Mouse (Mus musculus) gastrocnemius, postnatal 25 days (tissue): ENCODE data around the gene Rps6kc1. TPM values are rescaled to one million over a fixed set of nuclear protein-coding genes. Genes with fewer than 3 reads are reported as not detected.
A peak's percentile ranks its signal among the peaks of the same experiment; 100 is the strongest.
"Not testable (repeated sequence)": the region's sequence is repeated elsewhere in the genome, so short reads cannot be mapped to it uniquely, and the experiment has no call there.

Experiments used
- DNase-seq: peaks from one replicate; pipeline ENCODE4 v3.0.0; 2022
- long read RNA-seq, 2 experiments: library from polyadenylated mRNA; stranded (forward); transcript quantifications; one replicate each; pipeline ENCODE4 v2.0.0; 2021
- total RNA-seq, 2 experiments: library from RNA; stranded (reverse); gene quantifications; 1 replicate in 1 of 2; 2 replicates in 1 of 2; pipeline ENCODE4 v1.2.3; 2021

Gene Rps6kc1
- 10 to 100 TPM; 11.2 to 14.8 TPM for total RNA-seq
- long read RNA-seq, experiment 1, partial matches to known transcripts = 2 of 3 reads
- long read RNA-seq, experiment 1, other reads (novel, unspliced or antisense) = 0 of 3 reads
- long read RNA-seq, experiment 2, partial matches to known transcripts = 0 of 2 reads
- long read RNA-seq, experiment 2, other reads (novel, unspliced or antisense) = 1 of 2 reads

DNA sequence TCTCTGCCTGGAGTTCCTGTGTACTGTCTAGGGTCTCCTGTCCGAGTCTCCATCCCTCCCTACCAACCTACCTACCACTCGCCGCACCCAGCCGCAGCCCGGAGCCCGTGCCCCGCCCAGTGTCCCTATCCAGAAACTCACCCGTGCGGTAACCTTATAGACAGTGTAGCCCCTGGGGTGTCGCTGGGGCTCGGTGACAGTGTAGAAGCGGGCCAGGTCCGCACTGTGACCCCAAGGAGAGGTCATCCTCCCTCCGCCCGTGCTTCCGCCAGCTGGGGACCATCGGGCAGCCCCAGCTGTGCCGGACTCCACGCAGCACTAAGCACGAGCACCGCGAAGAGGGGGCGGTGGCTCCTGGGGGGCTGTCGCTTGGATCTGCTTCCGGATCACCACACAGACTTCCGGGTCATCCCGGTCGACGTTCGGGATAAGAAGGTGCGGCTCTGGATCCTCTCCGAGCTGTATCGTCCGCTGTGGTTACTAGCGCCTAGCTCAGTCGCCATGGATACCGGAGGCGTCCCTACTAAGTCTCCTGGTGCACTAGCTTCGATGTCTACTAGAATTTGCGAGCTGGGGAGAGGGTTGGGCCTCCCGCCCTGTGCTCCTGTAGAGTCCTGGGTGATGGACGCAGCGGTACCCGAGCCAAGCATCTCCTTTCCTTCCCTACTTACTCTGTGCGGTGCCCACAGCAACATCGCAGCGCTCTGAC, at the start of gene Rps6kc1:
Rps6kc1 (minus strand) TSS at position 356 of the 709 bp plus-strand sequence.
- DNase-seq = peak; percentile 79

GRCm38 (mm10) chr1:190958821-190959220, 47.3 kb upstream of the Rps6kc1 start:
- DNase-seq = no peak

GRCm38 (mm10) chr1:190953009-190953408, 41.4 kb upstream of the Rps6kc1 start:
- DNase-seq = no peak

DNA sequence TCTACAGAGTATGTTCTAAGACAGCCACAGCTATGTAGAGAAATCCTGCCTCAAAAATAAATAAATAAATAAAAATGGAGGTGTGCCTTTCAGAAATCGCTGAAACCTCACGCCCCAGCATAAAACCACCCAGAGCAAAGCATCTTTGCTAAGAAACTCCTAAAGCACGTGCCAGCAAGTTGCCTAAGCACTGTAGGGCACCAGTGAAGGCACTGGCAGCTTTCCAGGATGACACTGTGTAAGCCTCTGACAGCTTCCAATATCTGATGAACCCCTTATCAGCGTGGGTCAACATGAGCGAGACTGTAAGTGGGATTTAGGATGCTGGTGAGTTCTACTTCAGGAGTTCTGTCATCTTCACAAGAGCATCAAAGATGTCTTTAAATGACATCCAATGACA, 39.4 kb upstream of the Rps6kc1 start:
- DNase-seq = no peak

GRCm38 (mm10) chr1:190948846-190949245, 37.3 kb upstream of the Rps6kc1 start:
- no peak for DNase-seq

GRCm38 (mm10) chr1:190948439-190948838, 36.9 kb upstream of the Rps6kc1 start:
- DNase-seq = no peak

DNA sequence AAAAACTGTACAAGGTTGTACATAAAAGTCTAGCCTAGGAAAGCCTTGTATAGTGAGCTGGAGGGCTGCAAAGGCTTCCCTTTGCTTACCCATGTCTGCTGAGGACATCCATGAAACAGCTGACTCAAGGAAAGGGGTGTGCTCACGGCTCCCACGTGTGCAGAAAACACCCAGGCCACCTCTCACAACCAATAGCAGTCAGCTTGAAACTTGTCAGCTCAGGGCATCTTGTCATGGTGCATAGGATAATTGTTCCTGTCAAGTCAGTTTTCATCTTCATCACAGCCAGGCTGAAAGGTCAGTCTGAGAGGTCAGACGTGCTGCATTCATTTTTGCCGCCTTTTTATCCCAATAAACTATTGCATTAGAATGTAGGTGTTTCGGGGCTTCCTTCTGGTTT, 36.4 kb upstream of the Rps6kc1 start:
- DNase-seq = no peak

DNA sequence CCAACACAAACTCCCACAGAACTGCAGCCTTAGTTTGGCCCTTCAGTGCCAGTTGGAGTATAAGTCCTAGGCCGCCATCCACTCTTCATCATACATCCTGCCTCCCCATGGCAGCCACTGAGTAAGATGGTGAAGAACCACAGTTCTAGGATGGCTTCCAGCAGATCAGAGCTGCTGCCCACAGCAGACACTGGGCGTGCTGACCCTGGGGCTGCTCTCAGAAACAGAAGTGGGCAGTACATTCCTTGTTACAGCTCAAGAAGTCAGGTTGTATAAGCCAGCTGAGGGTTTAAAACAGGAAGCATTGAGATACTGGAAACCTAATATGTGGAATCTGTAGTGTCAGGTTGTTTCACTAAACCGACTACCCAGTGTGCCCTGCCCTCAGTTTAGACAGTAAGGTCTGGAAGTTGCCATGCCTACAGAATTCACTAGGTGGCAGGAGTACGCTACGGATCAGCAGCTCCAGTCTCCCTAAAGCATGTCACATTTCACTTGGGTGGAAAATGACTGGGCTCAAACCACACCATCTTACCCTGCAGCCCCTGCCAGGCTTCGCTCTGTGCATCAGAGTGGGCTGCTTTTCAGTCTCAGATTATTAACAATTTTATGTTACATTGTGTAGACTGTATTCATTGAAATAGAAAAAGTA, 32.7 kb upstream of the Rps6kc1 start:
- DNase-seq = peak; percentile 65

DNA sequence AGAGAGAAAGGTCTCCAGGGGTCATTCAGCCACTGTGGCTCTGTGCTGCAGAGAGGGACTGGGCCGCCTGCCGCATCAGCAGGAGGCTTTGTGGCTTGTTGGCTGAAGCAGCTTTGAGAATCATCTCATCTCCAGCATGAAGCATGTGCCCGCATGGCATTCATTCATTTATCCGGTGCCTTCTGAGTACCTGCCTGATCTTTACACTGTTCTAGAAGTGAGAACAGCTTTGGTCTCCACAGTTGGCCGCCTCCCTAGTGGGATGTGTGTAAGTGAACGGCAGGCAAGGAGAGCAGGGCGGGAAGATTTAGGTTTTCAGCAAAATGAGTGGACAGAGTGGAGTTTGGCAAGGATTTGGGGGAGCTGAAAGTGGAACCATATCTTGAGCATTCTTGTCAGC, 28.2 kb upstream of the Rps6kc1 start:
- DNase-seq = no peak

DNA sequence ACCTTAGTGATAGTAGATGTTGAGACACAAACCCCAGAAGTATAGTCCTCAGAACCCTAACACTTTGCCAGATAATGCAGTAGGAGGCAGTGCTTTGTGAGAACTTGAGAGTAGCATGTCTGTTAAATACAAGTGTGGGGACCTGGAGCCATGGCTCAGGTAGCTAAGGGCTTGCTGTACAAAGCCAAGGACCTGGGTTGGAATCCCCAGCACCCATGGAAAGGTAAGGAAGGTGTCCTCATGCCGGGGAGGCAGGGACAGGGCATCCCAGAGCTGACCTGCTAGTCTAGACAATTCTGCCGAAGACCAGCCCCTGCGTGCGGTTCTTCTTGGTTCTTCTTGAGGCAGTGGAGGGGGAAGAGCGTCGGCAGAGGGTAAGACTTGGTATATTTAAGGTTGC, 18.6 kb upstream of the Rps6kc1 start:
- no peak for DNase-seq

GRCm38 (mm10) chr1:190929010-190929695, 17.6 kb upstream of the Rps6kc1 start:
- peak; percentile 45 for DNase-seq

DNA sequence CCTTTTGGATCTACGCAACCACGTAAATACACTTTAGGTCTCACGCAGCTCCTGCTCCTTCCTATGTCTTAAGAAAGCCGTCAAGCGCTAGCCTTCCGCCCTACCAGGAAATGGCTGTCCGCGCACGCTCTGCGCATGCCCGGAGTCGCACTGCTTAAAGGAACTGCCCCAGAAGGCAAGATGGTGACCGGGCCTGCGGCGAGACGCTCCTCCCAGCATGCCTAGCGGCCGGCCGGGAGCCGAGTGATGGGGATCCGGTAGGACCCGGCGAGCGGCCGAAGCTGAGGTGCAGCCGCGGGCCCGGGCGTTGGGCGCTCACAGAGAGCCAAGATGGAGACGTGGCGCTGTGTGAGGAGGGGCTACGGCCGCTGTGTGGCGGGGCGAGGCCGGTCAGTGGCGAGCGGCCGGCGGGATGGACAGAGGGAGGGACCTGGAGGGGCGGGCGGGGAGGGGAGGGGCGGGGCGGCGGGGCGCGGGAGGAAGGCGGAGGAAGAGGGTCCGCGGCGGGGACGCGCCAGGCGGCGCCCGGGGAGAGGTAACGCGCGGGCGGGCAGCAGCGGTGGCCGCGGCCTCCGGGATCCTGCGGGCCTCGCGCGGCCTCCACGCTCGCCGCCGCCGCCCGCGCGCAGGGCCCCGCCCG, 16.9 kb upstream of the Rps6kc1 start:
- DNase-seq = peak; percentile 97

DNA sequence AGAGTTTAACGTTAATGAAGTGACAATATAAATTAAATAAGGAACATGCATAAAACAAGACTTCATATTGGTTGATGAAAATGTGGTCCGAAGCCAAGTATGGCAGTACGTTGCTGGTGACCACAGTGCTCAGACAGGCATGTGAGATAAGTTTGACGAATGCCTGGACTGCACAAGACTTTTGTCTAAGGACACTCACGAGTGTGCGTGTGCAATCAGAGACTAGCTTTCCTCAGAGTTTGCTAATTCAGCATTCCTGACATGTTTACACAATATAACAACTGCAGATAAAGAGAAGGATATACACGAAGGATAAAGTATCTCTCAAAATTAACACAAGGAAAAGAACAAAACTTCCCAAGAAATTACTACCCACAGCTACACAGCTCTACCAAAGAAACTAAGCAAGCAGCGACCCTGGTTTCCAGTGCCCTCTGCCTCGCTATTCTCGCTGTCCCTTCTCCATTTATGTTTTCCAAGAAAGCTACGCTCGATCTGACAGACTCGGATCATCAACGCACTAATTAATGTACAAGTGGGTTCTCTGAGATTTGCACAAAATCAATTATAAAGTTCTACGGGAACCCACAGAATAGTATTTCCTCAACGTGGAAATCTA, 16.3 kb upstream of the Rps6kc1 start:
- DNase-seq = no peak

- no peak for DNase-seq
Measured at GRCm38 (mm10) chr1:190927311-190927710, 15.7 kb upstream of the Rps6kc1 start.

DNA sequence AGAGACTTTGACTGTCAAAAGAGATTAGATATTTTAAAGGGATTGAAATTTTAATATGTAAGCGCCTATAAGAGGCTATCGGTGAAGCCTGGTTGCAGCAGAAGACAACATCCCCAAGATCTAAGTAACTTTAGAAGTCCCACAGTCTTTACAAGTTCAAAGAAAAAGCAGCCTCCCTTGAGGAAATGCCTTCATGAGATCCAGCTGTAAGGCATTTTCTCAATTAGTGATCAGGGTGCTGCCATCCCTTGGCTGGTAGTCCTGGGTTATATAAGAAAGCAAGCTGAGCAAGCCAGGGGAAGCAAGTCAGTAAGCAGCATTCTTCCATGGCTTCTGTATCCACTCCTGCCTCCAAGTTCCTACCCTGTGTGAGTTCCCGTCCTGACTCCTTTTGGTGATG, 13.2 kb upstream of the Rps6kc1 start, which contains the start of gene Angel2:
Angel2 (plus strand) TSS at position 301 of the 400 bp plus-strand sequence.
- DNase-seq = not testable (repeated sequence)

- no peak for DNase-seq
Measured at GRCm38 (mm10) chr1:190919725-190920469, 8.3 kb upstream of the Rps6kc1 start.

GRCm38 (mm10) chr1:190918938-190919337, 7.4 kb upstream of the Rps6kc1 start:
- no peak for DNase-seq

DNA sequence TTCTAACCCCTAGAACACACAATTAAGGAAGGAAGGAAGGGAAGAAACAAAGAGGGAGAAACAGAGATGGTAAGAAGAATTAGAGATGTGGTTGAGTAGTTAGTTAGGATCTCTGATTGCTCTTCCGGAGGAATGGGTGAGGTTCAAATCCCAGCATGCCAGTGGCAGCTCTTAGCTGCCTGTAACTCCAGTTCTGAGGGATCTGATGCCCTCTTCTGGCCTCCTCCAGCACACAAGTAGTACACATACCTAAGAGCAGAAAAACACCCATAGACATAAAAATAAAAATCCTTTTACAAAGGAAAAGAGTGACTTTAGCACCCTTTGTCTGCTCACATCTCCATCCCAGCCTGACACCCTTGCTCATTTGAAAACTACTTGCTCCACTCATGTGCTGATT, 1.1 kb upstream of the Rps6kc1 start:
- no peak for DNase-seq

DNA sequence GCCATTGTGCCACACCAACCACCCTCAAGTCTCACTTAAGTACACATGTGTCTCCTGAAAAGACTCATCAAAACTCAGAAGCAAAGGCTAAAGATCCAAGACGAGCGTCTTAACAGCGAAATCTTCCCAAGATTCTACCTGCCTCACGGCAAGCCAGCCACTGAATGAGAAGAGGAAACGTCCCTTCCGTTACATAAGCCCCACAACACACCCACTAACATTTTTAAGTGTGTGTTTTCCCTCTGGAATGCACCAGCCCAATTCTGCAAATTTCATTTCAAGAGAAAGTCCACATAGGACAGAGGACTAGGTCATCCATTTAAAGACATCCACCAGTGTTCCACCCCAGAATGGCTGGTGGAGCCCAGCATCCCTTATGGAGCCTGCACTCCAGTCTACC, 734 bp downstream of the Rps6kc1 start:
- DNase-seq = no peak

GRCm38 (mm10) chr1:190904714-190905113, 6.9 kb downstream of the Rps6kc1 start:
- no peak for DNase-seq

- DNase-seq = no peak
Measured at GRCm38 (mm10) chr1:190904136-190904535, 7.4 kb downstream of the Rps6kc1 start.
